Mouse (Mus musculus) stomach, embryonic 15.5 days (tissue): ENCODE measurements around the gene Prph2. TPM values are rescaled to one million over a fixed set of nuclear protein-coding genes. Genes with fewer than 3 reads are reported as not detected.

ENCODE experiments used
- ATAC-seq: fragments of 200-750 bp; cut with Nextera tagmentation; 2 replicates; pipeline ENCODE4 v1.8.0; 2017; ENCODE audit warnings: low read depth, moderate number of reproducible peaks, moderate TSS enrichment; ENCODE audit not compliant: insufficient read depth, low FRiP score
- H3K27ac ChIP-seq: fragments of 300-500 bp; sonication (generic); 2 replicates; pipeline ENCODE4 v1.5.1; 2015; ENCODE audit warnings: mild to moderate bottlenecking, inconsistent platforms
- H3K27me3 ChIP-seq: fragments of 300-500 bp; sonication (generic); replicated peaks from 2 replicates; pipeline ENCODE4 v1.6.1; 2015; ENCODE audit warnings: inconsistent platforms
- H3K36me3 ChIP-seq: fragments of 300-500 bp; sonication (generic); 2 replicates; pipeline ENCODE4 v1.6.1; 2015; ENCODE audit warnings: inconsistent platforms
- H3K4me1 ChIP-seq: fragments of 300-500 bp; sonication (generic); 2 replicates; pipeline ENCODE4 v1.6.1; 2015; ENCODE audit warnings: inconsistent platforms
- H3K4me2 ChIP-seq: fragments of 300-500 bp; sonication (generic); 2 replicates; pipeline ENCODE4 v1.6.1; 2015; ENCODE audit warnings: mild to moderate bottlenecking, inconsistent platforms
- H3K4me3 ChIP-seq: fragments of 300-500 bp; sonication (generic); replicated peaks from 2 replicates; pipeline ENCODE4 v1.5.1; 2015; ENCODE audit warnings: inconsistent platforms
- H3K9ac ChIP-seq: fragments of 300-500 bp; sonication (generic); 2 replicates; pipeline ENCODE4 v1.6.1; 2015; ENCODE audit warnings: inconsistent platforms
- H3K9me3 ChIP-seq: fragments of 300-500 bp; sonication (generic); 2 replicates; pipeline ENCODE4 v1.6.1; 2016; ENCODE audit warnings: inconsistent platforms
- WGBS: fragments of 180-500 bp; shearing (Covaris S2); methylation state at CpG from one replicate; pipeline ENCODE4 v1.1.7; 2015; 5-methylcytosine and 5-hydroxymethylcytosine counted together
- polyA plus RNA-seq: library from polyadenylated mRNA; unstranded; fragments of >200 nt; fragmentation: Nextera tagmentation; extraction: Ambion mirVana; gene quantifications from 2 replicates; pipeline ENCODE4 v1.2.1, GENCODE M21; 2015

The Prph2 gene
- polyA plus RNA-seq, 1 experiment from 2014 or later: not detected

- H3K36me3 ChIP-seq: peaks cover 77% of the 10 kb centered on the region
- no peaks in the 10 kb centered on the region for H3K27me3 ChIP-seq
- H3K4me2 ChIP-seq: no peak overlapping the region
- no peaks in the 10 kb centered on the region for H3K4me1 ChIP-seq
- 93% methylated on average over 5 of the region's 5 CpGs for WGBS
- no peak overlapping the region for H3K4me3 ChIP-seq
- no peak overlapping the region for H3K9ac ChIP-seq
- H3K27ac ChIP-seq: no peak overlapping the region
- ATAC-seq: no peak
- H3K9me3 ChIP-seq: no peaks in the 10 kb centered on the region
These were observed 22.7 kb downstream of the Prph2 start for GRCm38 (mm10) chr17:46932961-46933360.

DNA sequence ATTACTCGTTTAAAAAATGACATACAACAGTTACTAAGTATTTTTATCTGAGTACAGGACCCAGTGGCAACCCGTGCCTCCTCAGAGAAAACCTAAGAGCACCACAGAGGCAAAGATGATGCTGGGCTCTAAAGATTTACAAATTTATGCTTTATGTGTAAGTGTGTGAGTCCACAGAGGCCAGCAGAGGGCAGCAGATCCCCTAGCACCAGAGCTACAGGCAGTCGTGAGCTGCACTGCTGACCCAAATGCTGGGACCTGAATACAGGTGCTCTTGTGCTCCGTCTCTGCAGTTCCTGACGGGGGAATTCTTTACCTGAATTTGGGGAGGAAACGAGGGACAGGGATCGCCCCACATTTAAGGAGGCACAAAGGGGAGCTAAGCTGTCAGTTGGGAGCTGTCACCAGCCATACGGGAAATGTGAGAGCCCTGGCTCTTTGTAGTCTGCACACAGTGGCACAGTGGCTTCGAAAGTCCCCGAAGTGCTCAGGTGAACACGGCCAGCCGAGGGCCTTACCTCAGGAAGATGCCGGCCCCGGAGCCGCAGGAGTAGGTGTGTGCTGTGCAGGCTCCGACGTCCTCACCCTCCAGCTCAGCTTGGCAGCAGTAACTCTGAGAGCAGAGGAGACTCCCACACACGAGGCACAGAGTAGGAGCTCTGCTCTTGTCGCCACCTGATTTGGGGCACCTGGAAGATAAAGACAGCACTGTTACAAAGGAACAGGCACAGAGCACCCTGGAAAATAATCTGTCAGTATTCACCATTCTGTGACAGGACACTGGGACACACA lies 23.5 kb downstream of the Prph2 start:
- H3K4me1 ChIP-seq: no peaks in the 10 kb centered on the region
- no peak overlapping the region for H3K4me3 ChIP-seq
- no peaks in the 10 kb centered on the region for H3K27me3 ChIP-seq
- no peak overlapping the region for H3K9ac ChIP-seq
- WGBS: 83% methylated on average over 19 of the region's 19 CpGs
- H3K27ac ChIP-seq: no peak overlapping the region
- no peaks in the 10 kb centered on the region for H3K9me3 ChIP-seq
- ATAC-seq: no peak
- peaks cover 80% of the 10 kb centered on the region for H3K36me3 ChIP-seq
- no peak overlapping the region for H3K4me2 ChIP-seq

DNA sequence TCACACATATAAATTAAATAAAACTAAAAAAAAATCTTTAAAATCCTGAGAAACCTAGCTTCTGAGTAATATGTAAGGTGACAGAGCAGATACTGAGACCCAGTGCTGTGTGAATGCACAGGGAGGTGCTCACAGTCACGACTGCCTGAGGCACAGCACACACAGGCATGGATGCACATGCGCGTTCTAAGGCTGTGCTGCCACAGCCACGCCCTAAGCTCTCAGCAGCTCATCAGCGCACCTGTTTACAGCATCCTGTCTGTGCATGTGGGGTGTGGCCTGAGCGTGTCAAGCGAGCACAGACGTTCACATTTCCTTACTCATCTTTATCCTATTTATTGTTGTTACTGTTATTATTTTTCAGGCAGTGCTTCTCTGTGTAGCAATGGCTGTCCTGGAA lies 30.2 kb downstream of the Prph2 start:
- Histone ChIP-seq H3K4me2 (no peak overlapping the region), H3K27ac (no peak overlapping the region), H3K4me1 (no peaks in the 10 kb centered on the region), H3K9me3 (no peaks in the 10 kb centered on the region), H3K36me3 (peaks cover 81% of the 10 kb centered on the region), H3K4me3 (no peak overlapping the region), H3K27me3 (no peaks in the 10 kb centered on the region), H3K9ac (no peak overlapping the region)
- ATAC-seq: no peak
- WGBS: 91% methylated on average over 8 of the region's 8 CpGs

DNA sequence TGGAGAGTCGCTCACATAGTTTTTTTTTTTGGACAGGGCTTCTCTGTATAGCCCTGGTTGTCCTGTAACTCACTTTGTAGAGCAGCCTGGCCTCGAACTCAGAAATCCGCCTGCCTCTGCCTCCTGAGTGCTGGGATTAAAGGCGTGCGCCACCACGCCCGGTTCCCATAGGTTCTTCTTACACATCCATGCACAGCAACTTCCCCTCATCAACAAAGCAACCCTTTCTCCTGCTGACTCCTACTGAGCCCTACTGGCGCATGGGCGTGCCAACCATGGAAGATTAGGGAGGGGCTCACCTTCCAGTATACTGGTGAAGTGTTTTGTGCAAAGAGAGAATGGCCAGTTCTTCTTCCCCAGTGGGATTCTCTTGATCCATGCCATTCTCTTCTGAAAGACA lies 32.2 kb downstream of the Prph2 start:
- no peak overlapping the region for H3K4me3 ChIP-seq
- no peaks in the 10 kb centered on the region for H3K4me1 ChIP-seq
- no peaks in the 10 kb centered on the region for H3K27me3 ChIP-seq
- ATAC-seq: no peak
- no peak overlapping the region for H3K4me2 ChIP-seq
- no peak overlapping the region for H3K9ac ChIP-seq
- WGBS: 92% methylated on average over 9 of the region's 9 CpGs
- H3K9me3 ChIP-seq: no peaks in the 10 kb centered on the region
- H3K36me3 ChIP-seq: peaks cover 78% of the 10 kb centered on the region
- no peak overlapping the region for H3K27ac ChIP-seq

GRCm38 (mm10) chr17:46946276-46946675 lies 36.0 kb downstream of the Prph2 start:
- Histone ChIP-seq H3K27ac (no peak overlapping the region), H3K36me3 (peaks cover 53% of the 10 kb centered on the region), H3K9me3 (no peaks in the 10 kb centered on the region), H3K4me1 (no peaks in the 10 kb centered on the region), H3K4me2 (no peak overlapping the region), H3K4me3 (no peak overlapping the region), H3K9ac (no peak overlapping the region), H3K27me3 (no peaks in the 10 kb centered on the region)
- 97% methylated on average over 9 of the region's 9 CpGs for WGBS
- ATAC-seq: no peak

GRCm38 (mm10) chr17:46958045-46958444 lies 47.8 kb downstream of the Prph2 start:
- no peaks in the 10 kb centered on the region for H3K9me3 ChIP-seq
- no peak for ATAC-seq
- 89% methylated on average over 2 of the region's 2 CpGs for WGBS
- no peaks in the 10 kb centered on the region for H3K4me1 ChIP-seq
- H3K27me3 ChIP-seq: no peaks in the 10 kb centered on the region
- peaks cover 80% of the 10 kb centered on the region for H3K36me3 ChIP-seq
- H3K9ac ChIP-seq: no peak overlapping the region
- no peak overlapping the region for H3K4me2 ChIP-seq
- no peak overlapping the region for H3K27ac ChIP-seq
- H3K4me3 ChIP-seq: no peak overlapping the region

- Histone ChIP-seq H3K9me3 (no peaks in the 10 kb centered on the region), H3K27me3 (no peaks in the 10 kb centered on the region), H3K4me2 (no peak overlapping the region), H3K9ac (no peak overlapping the region), H3K4me1 (no peaks in the 10 kb centered on the region), H3K36me3 (peaks cover 85% of the 10 kb centered on the region), H3K4me3 (no peak overlapping the region), H3K27ac (no peak overlapping the region)
- ATAC-seq: no peak
- WGBS: 87% methylated on average over 10 of the region's 10 CpGs
These were observed 50.0 kb downstream of the Prph2 start for GRCm38 (mm10) chr17:46960216-46960615.

- WGBS: 73% methylated on average over 3 of the region's 3 CpGs
- Histone ChIP-seq H3K27me3 (no peaks in the 10 kb centered on the region), H3K27ac (no peak overlapping the region), H3K36me3 (peaks cover 81% of the 10 kb centered on the region), H3K4me1 (no peaks in the 10 kb centered on the region), H3K4me2 (no peak overlapping the region), H3K9ac (no peak overlapping the region), H3K9me3 (no peaks in the 10 kb centered on the region), H3K4me3 (no peak overlapping the region)
- no peak for ATAC-seq
These were observed 51.9 kb downstream of the Prph2 start for GRCm38 (mm10) chr17:46962153-46962552.

GRCm38 (mm10) chr17:46963186-46963585 lies 52.9 kb downstream of the Prph2 start:
- no peak for ATAC-seq
- no peak overlapping the region for H3K4me2 ChIP-seq
- H3K9ac ChIP-seq: no peak overlapping the region
- no peaks in the 10 kb centered on the region for H3K27me3 ChIP-seq
- no peaks in the 10 kb centered on the region for H3K4me1 ChIP-seq
- H3K9me3 ChIP-seq: no peaks in the 10 kb centered on the region
- H3K36me3 ChIP-seq: peaks cover 76% of the 10 kb centered on the region
- WGBS: 91% methylated on average over 13 of the region's 13 CpGs
- H3K4me3 ChIP-seq: no peak overlapping the region
- no peak overlapping the region for H3K27ac ChIP-seq

DNA sequence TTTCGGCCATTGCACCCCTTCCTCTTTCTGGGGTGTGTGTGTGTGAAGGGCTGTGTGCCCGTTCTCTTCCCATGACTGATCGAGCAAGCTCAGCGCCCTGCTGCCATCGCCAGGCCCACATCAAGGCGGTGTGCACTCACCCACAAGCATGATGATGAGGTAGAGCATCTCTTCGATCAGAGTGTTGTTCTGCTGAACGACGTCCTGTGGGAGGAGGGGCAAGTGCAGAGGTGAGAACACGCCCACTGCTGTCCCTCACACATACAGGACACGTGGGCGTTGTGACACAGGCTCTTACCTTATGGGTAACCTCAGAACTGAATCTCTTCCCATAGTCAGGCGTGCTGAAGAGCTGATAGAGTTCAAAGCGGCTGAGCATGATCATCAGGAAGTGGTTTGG lies 56.6 kb downstream of the Prph2 start:
- peaks cover 60% of the 10 kb centered on the region for H3K36me3 ChIP-seq
- H3K4me1 ChIP-seq: no peaks in the 10 kb centered on the region
- no peaks in the 10 kb centered on the region for H3K27me3 ChIP-seq
- H3K9ac ChIP-seq: no peak overlapping the region
- ATAC-seq: no peak
- WGBS: 87% methylated on average over 14 of the region's 14 CpGs
- no peak overlapping the region for H3K27ac ChIP-seq
- no peak overlapping the region for H3K4me3 ChIP-seq
- no peaks in the 10 kb centered on the region for H3K9me3 ChIP-seq
- H3K4me2 ChIP-seq: no peak overlapping the region

DNA sequence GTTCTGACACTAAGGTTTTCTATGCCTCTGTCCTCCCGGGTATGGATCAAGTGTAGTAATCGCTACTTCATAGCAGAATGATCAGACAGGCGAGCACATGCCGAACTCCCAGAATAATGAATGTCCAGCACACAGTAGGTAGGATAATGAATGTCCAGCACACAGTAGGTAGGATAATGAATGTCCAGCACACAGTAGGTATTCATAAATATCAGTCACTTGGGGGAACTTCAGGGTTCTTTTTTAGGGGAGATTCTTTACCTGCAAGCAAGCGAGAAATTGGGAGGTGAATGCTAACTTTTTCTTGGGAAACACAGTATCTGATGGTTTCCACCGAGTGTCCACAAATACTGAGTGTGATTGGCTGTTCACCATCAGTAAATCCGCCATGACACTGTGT lies 62.3 kb downstream of the Prph2 start:
- no peaks in the 10 kb centered on the region for H3K9me3 ChIP-seq
- H3K9ac ChIP-seq: no peak overlapping the region
- H3K27ac ChIP-seq: no peak overlapping the region
- no peak overlapping the region for H3K4me3 ChIP-seq
- no peaks in the 10 kb centered on the region for H3K4me1 ChIP-seq
- ATAC-seq: no peak
- no peaks in the 10 kb centered on the region for H3K27me3 ChIP-seq
- peaks cover 62% of the 10 kb centered on the region for H3K36me3 ChIP-seq
- WGBS: 94% methylated on average over 7 of the region's 7 CpGs
- no peak overlapping the region for H3K4me2 ChIP-seq
